Mouse (Mus musculus): ENCODE data around the gene Gimap1.

GRCm38 (mm10) chr6:48764496-48764895, 25.6 kb downstream of the Gimap1 start:
- no peak for TF ChIP-seq POLR2A (IDR thresholded peaks at IDR 0.05; ENCODE audit: low read depth, low read length)
- no peak for TF ChIP-seq NRF1 (IDR thresholded peaks at IDR 0.05; ENCODE audit: low read depth, low read length)
- no peak for TF ChIP-seq USF1 (IDR thresholded peaks at IDR 0.05; ENCODE audit: low read depth, low read length)
- no peak for TF ChIP-seq MAX (IDR thresholded peaks at IDR 0.05; ENCODE audit: low read length)
- no peak for TF ChIP-seq CTCF (conservative IDR thresholded peaks at IDR 0.05 in 1 of 2, IDR thresholded peaks at IDR 0.05 in 1 of 2; ENCODE audit: low read depth in 2 of 2, low read length in 2 of 2)
- TF ChIP-seq MAFK (IDR thresholded peaks at IDR 0.05; ENCODE audit: insufficient replicate concordance, low read length): no peak
- TF ChIP-seq SMC3 (IDR thresholded peaks at IDR 0.05; ENCODE audit: low read depth, low read length): no peak
- no peak for TF ChIP-seq E2F4 (IDR thresholded peaks at IDR 0.05; ENCODE audit: insufficient replicate concordance, low read depth, low read length)
- no peak for TF ChIP-seq CHD1 (IDR thresholded peaks at IDR 0.05; ENCODE audit: low read depth, low read length)
- TF ChIP-seq RCOR1 (conservative IDR thresholded peaks at IDR 0.05; ENCODE audit: low read depth, low read length): no peak
- TF ChIP-seq BHLHE40 (IDR thresholded peaks at IDR 0.05; ENCODE audit: low read depth, low read length): no peak
- TF ChIP-seq MYC (IDR thresholded peaks at IDR 0.05; ENCODE audit: low read depth, low read length): no peak
- TF ChIP-seq HCFC1 (IDR thresholded peaks at IDR 0.05; ENCODE audit: low read depth, low read length): no peak
- TF ChIP-seq TBP (conservative IDR thresholded peaks at IDR 0.05; ENCODE audit: low read depth, low read length): no peak

All from CH12.LX (cell line).